Mouse (Mus musculus) hindbrain, embryonic 14.5 days (tissue): ENCODE measurements around the gene Cpt1c. TPM values are rescaled to one million over a fixed set of nuclear protein-coding genes. Genes with fewer than 3 reads are reported as not detected.

Experiments
- ATAC-seq: fragments of 200-750 bp; cut with Nextera tagmentation; 2 replicates; pipeline ENCODE4 v1.8.0; 2017; ENCODE audit warnings: moderate number of reproducible peaks, mild to moderate bottlenecking, moderate TSS enrichment, moderate library complexity; ENCODE audit not compliant: low FRiP score
- DNase-seq: peaks from one replicate; pipeline ENCODE4 v3.0.0-alpha.2; 2015; ENCODE audit warnings: low spot score
- H3K27ac ChIP-seq: fragments of 300-500 bp; sonication (generic); 2 replicates; pipeline ENCODE4 v1.5.1; 2014; ENCODE audit warnings: mild to moderate bottlenecking, moderate library complexity
- H3K27me3 ChIP-seq: fragments of 300-500 bp; sonication (generic); 2 replicates; pipeline ENCODE4 v1.6.1; 2014; ENCODE audit warnings: mild to moderate bottlenecking, low read length, mixed read lengths; ENCODE audit not compliant: control insufficient read depth, insufficient read depth
- H3K36me3 ChIP-seq: fragments of 300-500 bp; sonication (generic); replicated peaks from 2 replicates; pipeline ENCODE4 v1.6.1; 2014; ENCODE audit not compliant: control insufficient read depth, insufficient read depth
- H3K4me1 ChIP-seq: fragments of 300-500 bp; sonication (generic); replicated peaks from 2 replicates; pipeline ENCODE4 v1.6.1; 2014; ENCODE audit warnings: antibody characterized with exemption, low read length, mixed read lengths; ENCODE audit not compliant: control insufficient read depth, insufficient read depth
- H3K4me2 ChIP-seq: fragments of 300-500 bp; sonication (generic); replicated peaks from 2 replicates; pipeline ENCODE4 v1.6.1; 2014; ENCODE audit warnings: mild to moderate bottlenecking, moderate library complexity
- H3K4me3 ChIP-seq: fragments of 300-500 bp; sonication (generic); replicated peaks from 2 replicates; pipeline ENCODE4 v1.5.1; 2014; ENCODE audit warnings: mild to moderate bottlenecking, low read length
- H3K9ac ChIP-seq: fragments of 300-500 bp; sonication (generic); 2 replicates; pipeline ENCODE4 v1.6.1; 2014
- H3K9me3 ChIP-seq: fragments of 300-500 bp; sonication (generic); 2 replicates; pipeline ENCODE4 v1.6.1; 2016; ENCODE audit warnings: low read length; ENCODE audit not compliant: control insufficient read depth
- WGBS: fragments of 180-500 bp; shearing (Covaris S2); extraction: QIAGEN DNeasy Blood & Tissue Kit; methylation state at CpG from one replicate; pipeline ENCODE4 v1.1.7; 2014; 5-methylcytosine and 5-hydroxymethylcytosine counted together
- polyA plus RNA-seq: library from polyadenylated mRNA; unstranded; fragments of >200 nt; fragmentation: Nextera tagmentation; extraction: Ambion mirVana; gene quantifications from 2 replicates; pipeline ENCODE4 v1.2.1, GENCODE M21; 2014

The Cpt1c gene
- polyA plus RNA-seq, 1 experiment from 2014 or later, result 53.3 TPM

DNA sequence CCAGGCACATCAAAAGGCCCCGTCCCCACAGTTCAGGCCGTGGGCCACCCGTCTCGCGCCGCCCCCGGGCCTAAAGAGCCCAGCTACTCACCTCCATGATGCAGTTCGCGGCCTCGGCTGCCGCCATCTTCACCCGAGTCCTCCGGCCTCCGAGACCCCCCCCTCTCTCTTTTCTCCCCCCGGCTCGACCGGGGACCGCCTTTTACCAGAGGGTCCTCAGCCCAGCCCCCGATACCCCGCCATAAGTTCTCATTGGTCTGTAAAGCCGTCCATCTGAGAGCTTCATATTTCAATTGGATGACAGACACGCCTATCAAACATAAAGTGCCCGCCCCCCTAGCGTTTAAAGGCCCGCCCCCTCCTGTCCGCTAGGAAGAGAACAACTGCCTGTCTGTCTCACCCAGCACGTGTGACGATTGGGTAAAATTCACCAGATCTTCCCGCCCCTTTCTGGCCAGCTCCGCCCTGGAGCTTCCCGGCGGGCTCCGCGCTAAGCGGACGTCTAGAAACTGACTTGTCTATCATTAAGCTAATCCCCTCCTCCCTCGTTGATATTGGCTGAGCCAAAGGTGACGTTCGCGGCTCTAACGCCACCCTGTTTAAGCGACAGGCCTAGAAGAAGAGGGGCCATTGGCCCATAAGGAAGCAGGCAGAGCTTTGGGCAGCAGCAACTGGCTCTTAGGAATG, 11.7 kb upstream of the Cpt1c start, which contains the start of gene Prmt1:
Gene Prmt1 (minus strand): TSS at position 377 of the 687 bp plus-strand sequence.
- Histone ChIP-seq H3K27ac (peak within 1 kb of the TSS; percentile 92), H3K4me3 (peak within 1 kb of the TSS; percentile 77), H3K9me3 (no peaks in the 10 kb centered on the region), H3K27me3 (no peaks in the 10 kb centered on the region), H3K4me2 (peak within 1 kb of the TSS; percentile 68), H3K4me1 (peaks cover 33% of the 10 kb centered on the region), H3K36me3 (peaks cover 28% of the 10 kb centered on the region), H3K9ac (peak within 1 kb of the TSS; percentile 91)
- ATAC-seq, result peak; percentile 97
- under 1% methylated on average over 40 of the region's 42 CpGs for WGBS
- peak; percentile 98 for DNase-seq

DNA sequence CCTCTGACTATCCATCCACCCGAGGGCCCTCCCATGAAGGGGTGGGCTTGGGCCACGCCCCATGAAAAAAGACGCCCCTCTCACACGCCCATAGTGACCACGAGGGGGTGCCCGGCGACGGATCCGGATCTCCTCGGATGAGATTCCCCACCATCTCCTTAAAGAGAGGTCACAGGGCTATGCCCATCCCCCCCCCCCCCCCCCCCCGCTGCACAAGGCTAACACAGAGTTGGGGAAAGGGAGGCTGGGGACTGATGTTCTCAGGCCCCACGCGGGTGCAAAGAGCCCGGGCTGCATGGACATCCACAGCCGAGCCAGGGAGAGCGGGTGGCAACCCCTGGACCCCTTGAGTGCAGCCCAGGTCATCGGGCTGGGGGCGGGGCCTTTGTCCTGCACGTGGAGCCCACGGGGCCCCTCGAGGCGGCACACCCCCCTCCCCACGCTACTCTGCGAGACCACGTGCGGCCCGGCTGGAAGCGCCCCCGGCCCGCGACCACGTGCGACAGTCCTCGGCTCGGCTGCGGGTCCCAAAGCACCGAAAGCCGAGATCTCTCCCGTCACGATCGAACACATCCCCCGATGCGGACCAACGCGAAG, 11.0 kb upstream of the Cpt1c start:
- ATAC-seq (peak; percentile 0; the same call in 1 of the 2 replicates), DNase-seq (peak; percentile 36)

DNA sequence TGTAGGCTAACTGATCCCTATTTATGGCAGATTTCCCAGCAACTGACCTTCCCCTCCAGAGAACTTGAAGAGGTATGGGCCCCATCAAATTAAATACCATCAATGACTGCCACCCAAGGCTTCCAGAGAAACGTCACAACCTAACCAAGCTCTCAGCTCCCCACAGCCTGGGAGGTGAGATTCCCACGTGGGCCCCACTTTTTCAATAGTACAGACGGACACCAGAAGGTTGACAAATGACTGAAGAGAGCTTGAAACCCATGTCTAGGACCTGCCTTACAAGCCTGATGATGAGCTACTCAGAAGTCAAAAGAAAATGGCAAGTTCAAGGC, 10.1 kb upstream of the Cpt1c start:
- peak overlapping the region; percentile 77 for H3K4me3 ChIP-seq
- H3K4me1 ChIP-seq, result peaks cover 33% of the 10 kb centered on the region
- peak overlapping the region; percentile 68 for H3K4me2 ChIP-seq
- DNase-seq (no peak), ATAC-seq (no peak)
- 48% methylated on average over 3 of the region's 3 CpGs for WGBS
- H3K36me3 ChIP-seq, result peaks cover 37% of the 10 kb centered on the region
- no peaks in the 10 kb centered on the region for H3K9me3 ChIP-seq
- H3K27me3 ChIP-seq, result no peaks in the 10 kb centered on the region
- peak overlapping the region; percentile 89 for H3K27ac ChIP-seq
- peak overlapping the region; percentile 91; the same call in 1 of the 2 replicates for H3K9ac ChIP-seq

More for the DNA sequence above, 11.0 kb upstream of the Cpt1c start:
- Histone ChIP-seq H3K4me1 (peaks cover 33% of the 10 kb centered on the region), H3K9me3 (no peaks in the 10 kb centered on the region), H3K4me3 (peak overlapping the region; percentile 77), H3K4me2 (peak overlapping the region; percentile 68), H3K27me3 (no peaks in the 10 kb centered on the region), H3K36me3 (peaks cover 29% of the 10 kb centered on the region), H3K27ac (peak overlapping the region; percentile 89), H3K9ac (peak overlapping the region; percentile 91)
- WGBS, result under 1% methylated on average over 44 of the region's 45 CpGs

DNA sequence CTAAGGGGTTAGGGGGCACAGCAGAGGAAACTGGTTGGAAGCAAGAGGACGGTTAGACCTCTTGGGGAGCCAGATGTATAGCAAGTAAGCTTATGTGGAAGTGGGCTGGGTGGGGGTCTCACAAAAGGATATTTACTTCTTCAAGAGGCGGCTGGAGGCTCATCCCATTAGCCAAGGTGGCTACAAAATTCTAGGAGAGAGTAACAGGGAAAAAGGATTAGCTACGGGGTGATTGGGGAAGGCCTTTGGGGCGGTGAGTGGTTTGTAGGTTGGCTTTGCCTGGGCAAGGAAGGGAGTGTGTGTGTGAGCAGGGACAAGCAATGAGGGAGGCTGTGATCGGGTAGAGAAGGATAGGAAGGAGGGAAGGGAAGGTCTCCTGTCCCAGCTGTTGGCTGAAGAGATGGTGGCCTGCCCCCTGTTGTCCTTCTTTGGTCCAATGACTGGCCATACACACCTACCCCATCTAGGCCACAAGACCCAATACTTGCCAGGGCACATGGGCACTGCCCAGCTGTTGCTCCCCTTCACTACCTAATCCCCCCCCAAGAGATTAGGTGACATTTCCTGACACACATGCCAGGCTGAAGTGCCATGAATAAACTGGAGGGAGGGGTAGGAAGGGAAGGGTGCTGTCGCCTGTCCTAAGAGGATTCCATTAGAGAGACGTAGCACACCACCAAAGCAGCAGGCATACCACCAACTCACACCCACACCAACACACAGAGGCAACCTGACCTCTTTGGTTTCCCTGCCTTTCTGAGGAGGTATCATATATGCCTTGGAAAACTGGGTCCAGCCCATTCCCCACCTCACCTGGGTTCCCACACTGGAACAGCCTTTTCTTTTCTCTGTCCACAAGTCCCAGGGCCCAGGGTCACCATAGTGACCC, 9.5 kb upstream of the Cpt1c start:
- Histone ChIP-seq H3K4me2 (peak overlapping the region; percentile 68), H3K4me3 (peak overlapping the region; percentile 77; the same call in 1 of the 2 replicates), H3K4me1 (peaks cover 33% of the 10 kb centered on the region), H3K27ac (peak overlapping the region; percentile 89; the same call in 1 of the 2 replicates), H3K9ac (0 out of 2 replicates have a peak overlapping the region, but pooled peaks have one; percentile 91), H3K27me3 (no peaks in the 10 kb centered on the region), H3K9me3 (no peaks in the 10 kb centered on the region), H3K36me3 (peaks cover 43% of the 10 kb centered on the region)
- DNase-seq (no peak), ATAC-seq (no peak)
- 73% methylated on average over 7 of the region's 7 CpGs for WGBS

- H3K4me1 ChIP-seq, result peaks cover 26% of the 10 kb centered on the region
- H3K36me3 ChIP-seq, result peaks cover 54% of the 10 kb centered on the region
- H3K9ac ChIP-seq, result no peak overlapping the region
- 38% methylated on average over 6 of the region's 6 CpGs for WGBS
- DNase-seq (peak; percentile 82), ATAC-seq (no peak)
- H3K4me3 ChIP-seq, result no peak overlapping the region
- H3K4me2 ChIP-seq, result 0 out of 2 replicates have a peak overlapping the region, but pooled peaks have one; percentile 10
- H3K9me3 ChIP-seq, result no peaks in the 10 kb centered on the region
- H3K27me3 ChIP-seq, result no peaks in the 10 kb centered on the region
- no peak overlapping the region for H3K27ac ChIP-seq
These were observed 8.4 kb upstream of the Cpt1c start for GRCm38 (mm10) chr7:44983085-44983484.

DNA sequence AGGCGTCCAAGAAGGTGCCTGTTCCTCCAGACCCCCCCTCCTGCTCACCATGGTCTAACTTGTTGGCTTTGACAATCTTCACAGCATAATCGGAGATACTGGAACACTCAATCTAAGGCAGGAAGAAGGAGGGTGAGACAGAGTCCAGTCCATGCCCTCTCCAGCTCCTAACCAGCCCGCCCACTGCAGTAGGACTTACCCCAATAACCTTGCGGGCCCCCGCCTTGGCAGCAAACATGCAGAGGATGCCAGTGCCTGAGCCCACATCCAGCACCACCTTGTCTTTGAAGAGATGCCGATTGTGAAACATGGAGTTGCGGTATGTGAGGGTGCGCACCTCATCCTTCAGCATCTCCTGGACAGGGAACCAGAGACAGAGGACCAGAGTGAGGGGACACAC, 6.9 kb upstream of the Cpt1c start:
- Histone ChIP-seq H3K4me3 (no peak overlapping the region), H3K9ac (no peak overlapping the region), H3K27ac (no peak overlapping the region), H3K27me3 (no peaks in the 10 kb centered on the region), H3K4me2 (no peak overlapping the region), H3K9me3 (no peaks in the 10 kb centered on the region), H3K36me3 (peaks cover 70% of the 10 kb centered on the region), H3K4me1 (peaks cover 20% of the 10 kb centered on the region)
- DNase-seq, result no peak
- no peak for ATAC-seq
- 98% methylated on average over 8 of the region's 8 CpGs for WGBS

DNA sequence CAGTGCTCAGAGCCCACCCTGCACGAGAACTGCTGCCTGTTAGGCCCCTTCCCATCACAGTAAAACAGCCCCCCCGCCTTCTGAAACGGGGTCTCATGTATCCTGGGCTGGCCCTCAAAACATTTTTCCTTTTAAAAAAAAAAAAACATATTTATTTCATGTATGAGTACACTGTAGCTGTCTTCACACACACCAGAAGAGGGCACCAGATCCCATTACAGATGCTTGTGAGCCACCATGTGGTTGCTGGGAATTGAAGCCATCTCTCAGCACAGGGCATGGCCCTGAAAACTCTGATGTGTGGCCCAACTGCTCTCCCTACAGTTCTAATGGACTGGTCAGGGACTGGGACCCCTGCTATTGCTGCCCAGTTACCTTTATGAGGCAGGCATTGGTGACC, 3.6 kb upstream of the Cpt1c start:
- no peak for DNase-seq
- Histone ChIP-seq H3K4me2 (no peak overlapping the region), H3K27me3 (no peaks in the 10 kb centered on the region), H3K27ac (no peak overlapping the region), H3K9me3 (no peaks in the 10 kb centered on the region), H3K4me3 (no peak overlapping the region), H3K4me1 (peaks cover 13% of the 10 kb centered on the region), H3K9ac (no peak overlapping the region), H3K36me3 (peaks cover 78% of the 10 kb centered on the region)
- 92% methylated on average over 3 of the region's 3 CpGs for WGBS
- no peak for ATAC-seq

DNA sequence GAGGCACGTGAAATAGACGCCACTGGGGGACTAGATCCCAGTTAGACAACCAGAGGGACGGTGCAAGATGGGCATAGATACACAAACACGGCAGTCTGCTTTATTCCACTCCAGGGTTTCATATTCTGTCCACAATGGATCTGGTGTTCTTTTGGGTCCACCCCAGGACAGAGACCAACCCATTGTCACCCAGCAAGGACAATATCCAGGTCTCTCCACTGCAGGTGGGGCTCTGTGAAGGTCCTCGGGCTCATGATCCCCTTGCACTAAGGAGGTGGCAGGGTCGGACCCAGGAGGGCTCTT, 417 bp upstream of the Cpt1c start:
- 21% methylated on average over 6 of the region's 6 CpGs for WGBS
- Histone ChIP-seq H3K4me3 (peak overlapping the region; percentile 47), H3K36me3 (peaks cover 50% of the 10 kb centered on the region), H3K4me2 (peak overlapping the region; percentile 97), H3K9me3 (no peaks in the 10 kb centered on the region), H3K4me1 (peaks cover 32% of the 10 kb centered on the region), H3K9ac (peak overlapping the region; percentile 82), H3K27me3 (no peaks in the 10 kb centered on the region), H3K27ac (peak overlapping the region; percentile 95)
- DNase-seq (no peak), ATAC-seq (no peak)
